Mouse (Mus musculus) kidney, adult 2 months (tissue): ENCODE measurements around the gene Zer1. TPM values are rescaled to one million over a fixed set of nuclear protein-coding genes. Genes with fewer than 3 reads are reported as not detected.

Experiments used
- DNase-seq: peaks from one replicate; pipeline ENCODE4 v3.0.0; 2021
- H3K27ac ChIP-seq: fragments of 200-500 bp; 2 replicates; pipeline ENCODE4 v1.5.1; 2012; ENCODE audit warnings: low read depth, low read length, control low read depth, inconsistent platforms; ENCODE audit not compliant: insufficient read depth
- H3K27me3 ChIP-seq: fragments of 200-500 bp; replicated peaks from 2 replicates; pipeline ENCODE4 v1.6.1; 2012; ENCODE audit warnings: mild to moderate bottlenecking, moderate library complexity, low read length, inconsistent platforms; ENCODE audit not compliant: control insufficient read depth, insufficient read depth
- H3K36me3 ChIP-seq: fragments of 200-500 bp; 2 replicates; pipeline ENCODE4 v1.6.1; 2012; ENCODE audit warnings: mild to moderate bottlenecking, moderate library complexity, low read length, inconsistent platforms; ENCODE audit not compliant: control insufficient read depth, insufficient read depth
- H3K4me1 ChIP-seq: fragments of 200-500 bp; 2 replicates; pipeline ENCODE4 v1.6.1; 2011; ENCODE audit warnings: low read length; ENCODE audit not compliant: control insufficient read depth, insufficient read depth
- H3K4me3 ChIP-seq: fragments of 200-500 bp; 2 replicates; pipeline ENCODE4 v1.5.1; 2011; ENCODE audit warnings: mild to moderate bottlenecking, low read depth, low read length, control low read depth; ENCODE audit not compliant: insufficient read depth
- CTCF ChIP-seq: fragments of 200-500 bp; conservative IDR thresholded peaks from 2 replicates; pipeline ENCODE4 v1.5.1; 2011; ENCODE audit warnings: low read depth, mild to moderate bottlenecking, control low read depth, low read length, moderate library complexity, mixed read lengths; ENCODE audit not compliant: insufficient read depth, insufficient read length
- POLR2A ChIP-seq: fragments of 200-500 bp; IDR thresholded peaks from one replicate; pipeline ENCODE4 v1.6.1; 2011; ENCODE audit warnings: low read depth, low read length, control low read depth
- WGBS: fragments of 180-500 bp; shearing (Covaris S2); methylation state at CpG from one replicate; pipeline ENCODE4 v1.1.7; 2018; 5-methylcytosine and 5-hydroxymethylcytosine counted together
- polyA plus RNA-seq: library from polyadenylated mRNA; depleted of rRNA; stranded (reverse); fragments of >200 nt; gene quantifications from 2 replicates; pipeline ENCODE4 v1.2.3, GENCODE M21; 2012

Zer1 gene
- polyA plus RNA-seq, 1 experiment = 45.8 TPM

DNA sequence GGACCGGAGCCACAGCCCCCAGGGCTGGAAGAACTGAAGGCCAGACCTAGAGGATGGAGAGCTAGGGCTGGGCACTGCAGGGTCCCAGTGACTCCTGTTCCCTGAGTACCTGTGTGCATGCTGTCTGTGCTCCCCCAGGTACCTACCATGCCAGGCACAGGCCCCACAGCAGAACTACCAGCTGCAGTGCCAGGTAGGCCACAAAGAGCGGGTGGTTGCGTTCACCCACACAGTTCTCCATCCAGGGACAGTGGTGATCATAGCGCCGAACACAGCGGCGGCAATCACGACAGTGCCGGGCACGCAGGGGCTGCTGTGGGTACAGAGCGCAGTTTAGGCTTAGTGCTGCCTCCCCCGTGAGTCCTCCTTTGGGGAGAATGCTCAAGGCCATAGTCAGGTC, 32.9 kb downstream of the Zer1 start:
- no peak overlapping the region for H3K27ac ChIP-seq
- no peaks in the 10 kb centered on the region for H3K4me1 ChIP-seq
- H3K36me3 ChIP-seq = no peaks in the 10 kb centered on the region
- 94% methylated on average over 12 of the region's 12 CpGs for WGBS
- DNase-seq = no peak
- H3K27me3 ChIP-seq = no peaks in the 10 kb centered on the region
- TF ChIP-seq CTCF (no peak), POLR2A (no peak)
- H3K4me3 ChIP-seq = no peak overlapping the region

- 90% methylated on average over 4 of the region's 4 CpGs for WGBS
- H3K27ac ChIP-seq = no peak overlapping the region
- H3K4me1 ChIP-seq = no peaks in the 10 kb centered on the region
- TF ChIP-seq POLR2A (no peak), CTCF (0 out of 2 replicates have a peak, but pooled peaks have one; percentile 10)
- no peak overlapping the region for H3K4me3 ChIP-seq
- no peaks in the 10 kb centered on the region for H3K36me3 ChIP-seq
- H3K27me3 ChIP-seq = no peaks in the 10 kb centered on the region
- DNase-seq = no peak
These were observed 37.1 kb downstream of the Zer1 start for GRCm38 (mm10) chr2:30087310-30087709.

- Histone ChIP-seq H3K4me1 (no peaks in the 10 kb centered on the region), H3K4me3 (no peak overlapping the region), H3K27me3 (no peaks in the 10 kb centered on the region), H3K36me3 (no peaks in the 10 kb centered on the region), H3K27ac (no peak overlapping the region)
- no peak for DNase-seq
- 45% methylated on average over 12 of the region's 12 CpGs for WGBS
- TF ChIP-seq POLR2A = no peak
- TF ChIP-seq CTCF = no peak
These were observed 39.8 kb downstream of the Zer1 start for GRCm38 (mm10) chr2:30084632-30085031.

- no peak overlapping the region for H3K4me3 ChIP-seq
These were observed 40.3 kb downstream of the Zer1 start for GRCm38 (mm10) chr2:30084113-30084512.

DNA sequence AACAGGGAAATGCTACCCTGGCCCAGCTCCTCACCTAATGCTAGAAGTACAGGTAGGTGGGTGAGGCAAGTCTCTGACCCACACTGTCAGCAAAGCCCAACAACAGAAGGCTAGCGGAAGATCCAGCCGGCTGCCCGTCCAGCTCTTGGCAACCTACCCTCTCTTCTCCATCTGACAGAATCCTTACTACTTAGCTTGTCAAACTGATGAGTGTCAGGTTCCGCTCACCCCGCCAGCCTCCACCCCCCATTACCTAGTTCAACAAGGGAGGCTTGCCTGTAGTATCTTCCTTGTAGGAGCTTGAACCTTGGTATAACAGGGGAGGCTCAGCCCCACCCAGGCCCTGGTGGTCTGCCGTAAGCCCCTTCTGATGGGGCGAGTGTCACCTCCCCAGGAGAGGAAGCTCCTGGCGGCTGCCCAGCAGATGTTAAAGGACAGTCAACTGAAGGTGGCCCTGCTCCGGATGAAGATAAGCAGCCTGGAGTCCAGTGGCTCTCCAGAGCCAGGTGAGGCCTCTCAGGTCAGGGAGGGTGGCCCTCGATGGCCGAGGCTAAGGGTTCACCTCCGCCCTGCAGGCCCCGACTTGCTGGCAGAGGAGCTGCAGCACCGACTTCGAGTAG, 44.1 kb downstream of the Zer1 start:
- TF ChIP-seq POLR2A (no peak), CTCF (no peak)
- H3K27ac ChIP-seq = no peak overlapping the region

More at GRCm38 (mm10) chr2:30084113-30084512, 40.3 kb downstream of the Zer1 start:
- Histone ChIP-seq H3K36me3 (no peaks in the 10 kb centered on the region), H3K27me3 (no peaks in the 10 kb centered on the region), H3K27ac (no peak overlapping the region), H3K4me1 (no peaks in the 10 kb centered on the region)
- 51% methylated on average over 5 of the region's 5 CpGs for whole genome bisulfite sequencing
- no peak for TF ChIP-seq POLR2A
- no peak for TF ChIP-seq CTCF
- no peak for DNase-seq

DNA sequence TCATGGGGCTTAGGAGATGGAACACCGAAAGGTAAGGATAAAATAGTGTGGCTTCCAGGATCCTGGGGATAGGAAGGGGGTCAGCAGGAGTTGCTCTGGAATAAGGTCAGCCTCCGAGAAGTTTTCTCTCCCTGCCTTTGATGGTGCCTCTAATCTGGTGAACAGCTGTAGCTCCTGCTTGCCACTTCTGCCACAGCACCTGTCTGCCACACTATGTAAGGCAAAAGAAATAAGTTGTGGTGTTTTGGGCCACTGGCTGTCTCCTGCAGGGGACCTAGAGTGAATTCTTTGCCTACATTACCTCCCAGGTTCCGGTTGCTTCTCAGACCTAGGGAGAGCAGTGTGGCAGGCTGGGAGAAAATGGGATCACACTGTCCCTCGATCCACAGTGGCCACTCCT, 45.6 kb downstream of the Zer1 start:
- no peak for DNase-seq
- Histone ChIP-seq H3K4me3 (no peak overlapping the region), H3K36me3 (no peaks in the 10 kb centered on the region), H3K27ac (peak overlapping the region; percentile 49), H3K4me1 (no peaks in the 10 kb centered on the region; the same call in 1 of the 2 replicates), H3K27me3 (no peaks in the 10 kb centered on the region)
- TF ChIP-seq CTCF = no peak
- 68% methylated on average over 4 of the region's 4 CpGs for WGBS

More for the DNA sequence above, 44.1 kb downstream of the Zer1 start:
- 88% methylated on average over 15 of the region's 15 CpGs for WGBS
- no peaks in the 10 kb centered on the region for H3K27me3 ChIP-seq
- H3K4me3 ChIP-seq = no peak overlapping the region
- no peak for DNase-seq
- H3K4me1 ChIP-seq = no peaks in the 10 kb centered on the region; the same call in 1 of the 2 replicates
- no peaks in the 10 kb centered on the region for H3K36me3 ChIP-seq

DNA sequence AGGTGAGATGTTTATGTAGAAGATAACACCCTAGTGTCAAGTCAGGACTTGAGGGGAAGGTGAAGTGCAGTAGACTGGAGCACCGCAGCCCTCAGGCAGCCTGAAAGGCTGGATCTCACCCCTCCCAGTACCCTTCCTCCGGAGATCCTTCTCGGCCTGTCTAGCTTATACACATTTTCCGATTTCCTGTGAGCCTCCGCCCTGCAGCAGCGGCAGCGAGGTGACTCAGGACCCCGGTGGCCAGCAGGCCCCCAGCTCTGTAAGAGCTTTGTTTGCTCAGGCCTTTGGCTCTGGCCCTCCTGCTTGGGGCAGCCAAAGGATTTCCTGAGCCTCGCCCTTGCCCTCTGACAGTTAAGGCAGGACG, 46.1 kb downstream of the Zer1 start:
- Histone ChIP-seq H3K4me1 (no peaks in the 10 kb centered on the region; the same call in 1 of the 2 replicates), H3K36me3 (no peaks in the 10 kb centered on the region), H3K27ac (peak overlapping the region; percentile 29; the same call in 1 of the 2 replicates), H3K4me3 (no peak overlapping the region), H3K27me3 (no peaks in the 10 kb centered on the region)
- TF ChIP-seq POLR2A = no peak
- no peak for TF ChIP-seq CTCF
- peak; percentile 64 for DNase-seq
- 38% methylated on average over 10 of the region's 10 CpGs for WGBS
